Mouse (Mus musculus) heart, postnatal 25 days (tissue): ENCODE results near the gene Nme7. TPM values are rescaled to one million over a fixed set of nuclear protein-coding genes. Genes with fewer than 3 reads are reported as not detected.

Experiments
- DNase-seq: peaks from one replicate; pipeline ENCODE4 v3.0.0; 2022; ENCODE audit warnings: low spot score
- intact Hi-C: fragments of 180-260 bp; cut with DNase I; formaldehyde crosslinking; loops from one replicate; pipeline ENCODE4 v1.15.1; 2025
- total RNA-seq, 2 experiments: library from RNA; stranded (reverse); gene quantifications; 2 replicates each; pipeline ENCODE4 v1.2.3; 2021

Gene Nme7
- total RNA-seq, 2 experiments from 2014 or later = 4.0 TPM

- DNase-seq = no peak
- intact Hi-C loops = no loop called here
Measured at GRCm38 (mm10) chr1:164419401-164419800, 115.5 kb downstream of the Nme7 start.

GRCm38 (mm10) chr1:164420623-164421354 is 116.9 kb downstream of the Nme7 start:
- intact Hi-C loops = no loop called here
- no peak for DNase-seq

- DNase-seq = no peak
- intact Hi-C loops = no loop called here
Measured at GRCm38 (mm10) chr1:164426227-164426626, 122.3 kb downstream of the Nme7 start.

GRCm38 (mm10) chr1:164427777-164428176 is 123.9 kb downstream of the Nme7 start:
- intact Hi-C loops = no loop called here
- DNase-seq = no peak

- DNase-seq = no peak
- intact Hi-C loops = no loop called here
Measured at GRCm38 (mm10) chr1:164428644-164429043, 124.7 kb downstream of the Nme7 start.

- intact Hi-C loops = no loop called here
Measured at GRCm38 (mm10) chr1:164432649-164433048, 128.7 kb downstream of the Nme7 start.

GRCm38 (mm10) chr1:164434049-164434448 is 130.1 kb downstream of the Nme7 start:
- intact Hi-C loops = no loop called here
- no peak for DNase-seq

More at GRCm38 (mm10) chr1:164432649-164433048, 128.7 kb downstream of the Nme7 start:
- DNase-seq = no peak

GRCm38 (mm10) chr1:164436749-164437148 is 132.8 kb downstream of the Nme7 start:
- intact Hi-C loops = no loop called here
- DNase-seq = no peak

- intact Hi-C loops = no loop called here
- no peak for DNase-seq
Measured at GRCm38 (mm10) chr1:164440230-164440629, 136.3 kb downstream of the Nme7 start.

GRCm38 (mm10) chr1:164440708-164441407 is 136.9 kb downstream of the Nme7 start:
- no peak for DNase-seq
- intact Hi-C loops = no loop called here

- DNase-seq = no peak
- intact Hi-C loops = no loop called here
Measured at GRCm38 (mm10) chr1:164441408-164441974, 137.6 kb downstream of the Nme7 start.

GRCm38 (mm10) chr1:164445620-164446162 is 141.8 kb downstream of the Nme7 start:
- intact Hi-C loops = no loop called here
- no peak for DNase-seq

- no peak for DNase-seq
- intact Hi-C loops = no loop called here
Measured at GRCm38 (mm10) chr1:164446535-164446934, 142.6 kb downstream of the Nme7 start.

- DNase-seq = no peak
- intact Hi-C loops = no loop called here
Measured at GRCm38 (mm10) chr1:164447521-164447920, 143.6 kb downstream of the Nme7 start.

GRCm38 (mm10) chr1:164449626-164450025 is 145.7 kb downstream of the Nme7 start:
- intact Hi-C loops = no loop called here
- no peak for DNase-seq

GRCm38 (mm10) chr1:164450231-164450630 is 146.3 kb downstream of the Nme7 start:
- intact Hi-C loops = no loop called here
- DNase-seq = no peak

GRCm38 (mm10) chr1:164450644-164451043 is 146.7 kb downstream of the Nme7 start:
- intact Hi-C loops = no loop called here
- no peak for DNase-seq

- DNase-seq = no peak
- intact Hi-C loops = no loop called here
Measured at GRCm38 (mm10) chr1:164451346-164451745, 147.4 kb downstream of the Nme7 start.

- DNase-seq = no peak
- intact Hi-C loops = no loop called here
Measured at GRCm38 (mm10) chr1:164452580-164452979, 148.7 kb downstream of the Nme7 start.

GRCm38 (mm10) chr1:164453146-164453545 is 149.2 kb downstream of the Nme7 start:
- DNase-seq = no peak
- intact Hi-C loops = no loop called here

- intact Hi-C loops = no loop called here
- no peak for DNase-seq
Measured at GRCm38 (mm10) chr1:164453739-164454138, 149.8 kb downstream of the Nme7 start.
